Mouse (Mus musculus): Measurements from ENCODE around the gene C1s1. TPM values are rescaled to one million over a fixed set of nuclear protein-coding genes. Genes with fewer than 3 reads are reported as not detected.

C1s1 gene
- polyA plus RNA-seq, 1 experiment from 2014 or later: 0.73 TPM

GRCm38 (mm10) chr6:124481571-124481970, 60.6 kb downstream of the C1s1 start:
- no peaks in the 10 kb centered on the region for H3K9me3 ChIP-seq (replicated peaks)
- WGBS: 25% methylated on average over 6 of the region's 6 CpGs
- H3K27me3 ChIP-seq (ENCODE audit: low read depth, poor library complexity, severe bottlenecking): no peaks in the 10 kb centered on the region
- peak; percentile 65 for DNase-seq (ENCODE audit: low spot score)
- H3K27ac ChIP-seq: no peak overlapping the region
- H3K4me1 ChIP-seq: no peaks in the 10 kb centered on the region
- no peaks in the 10 kb centered on the region for H3K36me3 ChIP-seq
- H3K4me3 ChIP-seq: no peak overlapping the region

Other genes starting within 250 kb of the C1s1 start
- gene Cd163, start 237.7 kb downstream of the C1s1 start, polyA plus RNA-seq (2016; fragmentation: Nextera tagmentation; extraction: Ambion mirVana): not detected in 2 replicates
- 38.0 and 41.4 TPM in 2 replicates for gene Pex5, start 127.3 kb downstream of the C1s1 start, polyA plus RNA-seq (2016; fragmentation: Nextera tagmentation; extraction: Ambion mirVana)
- 2.1 and 5.4 TPM in 2 replicates for gene Clstn3, start 77.6 kb downstream of the C1s1 start, polyA plus RNA-seq (2016; fragmentation: Nextera tagmentation; extraction: Ambion mirVana)
- gene C1rl, start 49.2 kb downstream of the C1s1 start, polyA plus RNA-seq (2016; fragmentation: Nextera tagmentation; extraction: Ambion mirVana): 0.69 and 0.84 TPM in 2 replicates
- gene C1ra, start 30.0 kb downstream of the C1s1 start, polyA plus RNA-seq (2016; fragmentation: Nextera tagmentation; extraction: Ambion mirVana): 0.06 and 0.26 TPM in 2 replicates
- gene C1rb, start 27.9 kb upstream of the C1s1 start, polyA plus RNA-seq (2016; fragmentation: Nextera tagmentation; extraction: Ambion mirVana): not detected in 2 replicates
- gene C1s2, start 93.7 kb upstream of the C1s1 start, polyA plus RNA-seq (2016; fragmentation: Nextera tagmentation; extraction: Ambion mirVana): not detected in 2 replicates
- 37.3 and 45.7 TPM in 2 replicates for gene Lpcat3, start 120.7 kb upstream of the C1s1 start, polyA plus RNA-seq (2016; fragmentation: Nextera tagmentation; extraction: Ambion mirVana)
- 254 and 298 TPM in 2 replicates for gene Emg1, start 169.8 kb upstream of the C1s1 start, polyA plus RNA-seq (2016; fragmentation: Nextera tagmentation; extraction: Ambion mirVana)
- 501 and 622 TPM in 2 replicates for gene Phb2, start 170.0 kb upstream of the C1s1 start, polyA plus RNA-seq (2016; fragmentation: Nextera tagmentation; extraction: Ambion mirVana)
- gene Ptpn6, start 196.4 kb upstream of the C1s1 start, polyA plus RNA-seq (2016; fragmentation: Nextera tagmentation; extraction: Ambion mirVana): 6.2 and 7.6 TPM in 2 replicates
- gene Grcc10, start 199.0 kb upstream of the C1s1 start, polyA plus RNA-seq (2016; fragmentation: Nextera tagmentation; extraction: Ambion mirVana): 384 and 460 TPM in 2 replicates
- not detected in 2 replicates for gene Gm45234, start 213.7 kb upstream of the C1s1 start, polyA plus RNA-seq (2016; fragmentation: Nextera tagmentation; extraction: Ambion mirVana)
- gene Atn1, start 214.2 kb upstream of the C1s1 start, polyA plus RNA-seq (2016; fragmentation: Nextera tagmentation; extraction: Ambion mirVana): 12.9 and 14.8 TPM in 2 replicates
- gene Eno2, start 227.3 kb upstream of the C1s1 start, polyA plus RNA-seq (2016; fragmentation: Nextera tagmentation; extraction: Ambion mirVana): 0.69 and 1.5 TPM in 2 replicates
- gene Lrrc23, start 237.4 kb upstream of the C1s1 start, polyA plus RNA-seq (2016; fragmentation: Nextera tagmentation; extraction: Ambion mirVana): 0.35 and 0.68 TPM in 2 replicates